Mouse (Mus musculus): Measurements from ENCODE around the gene Ttc7.

Gene Ttc7

DNA sequence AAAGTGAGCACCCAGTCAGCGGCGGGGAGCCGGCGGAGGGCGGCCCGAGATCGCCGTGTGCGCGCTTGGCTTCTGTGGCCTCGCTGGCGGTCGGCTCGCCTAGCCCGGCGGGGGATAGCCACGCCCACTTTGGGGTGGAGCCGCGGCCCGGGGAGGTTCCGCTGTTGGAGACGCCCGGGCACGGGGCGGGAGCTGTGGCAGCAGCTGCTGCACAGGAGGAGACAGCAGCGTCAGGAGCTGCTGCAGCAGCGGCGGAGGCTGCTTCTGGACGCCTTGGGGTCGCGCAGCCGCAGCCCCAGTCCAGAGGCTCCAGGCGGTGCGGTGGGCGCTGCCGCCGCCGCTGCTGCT, at the start of gene Ttc7:
Gene Ttc7 (plus strand): TSS at position 181 of the 348 bp plus-strand sequence.
- DNase-seq (ENCODE audit: low spot score in 2 of 2): peak; percentile 72 to 89

DNA sequence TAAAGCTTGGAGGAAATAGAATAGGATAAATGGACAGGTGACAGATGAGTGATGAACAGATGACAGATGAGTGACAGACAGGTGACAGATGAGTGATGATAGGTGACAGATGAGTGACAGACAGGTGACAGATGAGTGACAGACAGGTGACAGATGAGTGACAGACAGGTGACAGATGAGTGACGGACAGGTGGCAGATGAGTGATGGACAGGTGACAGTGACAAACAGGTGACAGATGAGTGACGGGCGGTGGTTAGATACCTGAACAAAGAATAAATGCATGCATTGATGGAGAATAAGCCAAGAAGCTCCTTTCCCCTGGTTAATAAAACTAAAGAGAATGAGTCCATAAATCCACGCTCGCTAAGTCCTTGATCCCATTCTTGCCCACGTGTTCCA, 47.7 kb upstream of the Ttc7 start:
- DNase-seq (ENCODE audit: low spot score in 2 of 2): no peak

DNA sequence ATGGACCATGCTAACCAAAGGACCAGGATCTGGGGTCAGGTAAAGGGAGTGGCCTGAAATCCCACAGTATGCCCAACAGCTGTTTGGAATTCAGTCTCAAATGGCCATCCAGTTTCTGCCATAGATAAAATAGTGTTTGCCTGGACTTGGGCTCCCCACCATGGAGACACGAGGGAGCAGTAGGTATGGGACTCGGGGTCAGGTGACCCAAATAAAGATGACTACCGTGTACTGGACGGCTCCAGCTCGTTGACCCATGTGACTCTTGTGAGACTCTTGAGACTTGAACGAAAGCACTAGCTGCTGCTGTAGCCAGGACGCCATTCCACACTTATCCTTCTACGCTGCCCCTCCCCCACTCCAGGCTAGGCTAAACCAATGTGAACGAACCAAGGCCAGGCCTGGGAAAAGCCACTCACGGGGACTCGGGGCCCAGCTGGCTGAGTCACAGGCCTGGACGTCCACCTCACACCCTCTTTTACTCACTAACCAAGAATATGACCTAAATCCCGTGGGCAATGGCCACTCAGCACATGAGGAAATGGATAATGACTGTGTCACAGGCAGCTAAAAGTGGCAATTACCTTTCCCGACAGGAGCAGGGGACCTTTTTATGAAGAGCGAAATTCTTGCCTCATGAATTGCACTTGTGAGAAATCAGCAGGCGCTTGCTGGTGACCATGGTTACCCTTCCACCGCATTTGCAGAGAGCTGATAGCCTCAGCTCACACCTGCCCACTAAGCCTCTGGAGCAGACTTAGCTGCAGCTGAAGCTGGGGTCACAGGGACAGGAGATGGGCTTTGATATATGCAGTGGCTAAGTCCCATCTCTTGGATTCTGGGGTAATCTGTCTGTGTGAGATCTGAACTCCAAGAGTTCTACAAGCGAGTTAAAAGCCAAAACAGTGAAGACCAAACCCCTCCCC, 45.7 kb upstream of the Ttc7 start:
- DNase-seq (ENCODE audit: low spot score in 2 of 2): peak in 1 of 2 experiments; percentile 10

DNA sequence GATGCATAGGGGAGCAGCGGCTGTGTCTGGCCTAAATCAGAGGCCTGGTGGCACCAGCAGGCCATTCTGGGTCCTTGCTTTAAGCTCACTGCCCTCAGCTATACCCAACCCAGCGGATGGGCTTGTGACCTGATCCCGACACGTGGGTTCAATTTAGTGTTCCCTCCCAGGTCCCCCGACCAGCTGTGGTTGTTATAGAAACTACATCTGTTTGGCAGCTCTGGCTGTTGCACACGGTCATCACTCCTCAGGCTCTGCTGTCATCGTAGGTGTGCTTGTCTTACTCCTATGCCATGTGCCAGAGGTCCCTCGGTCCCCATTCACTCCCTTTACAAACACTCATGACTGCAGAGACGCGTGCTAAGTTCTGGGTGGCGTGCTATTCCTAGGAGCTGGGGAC, 44.9 kb upstream of the Ttc7 start:
- no peak for DNase-seq (ENCODE audit: low spot score in 2 of 2)

DNA sequence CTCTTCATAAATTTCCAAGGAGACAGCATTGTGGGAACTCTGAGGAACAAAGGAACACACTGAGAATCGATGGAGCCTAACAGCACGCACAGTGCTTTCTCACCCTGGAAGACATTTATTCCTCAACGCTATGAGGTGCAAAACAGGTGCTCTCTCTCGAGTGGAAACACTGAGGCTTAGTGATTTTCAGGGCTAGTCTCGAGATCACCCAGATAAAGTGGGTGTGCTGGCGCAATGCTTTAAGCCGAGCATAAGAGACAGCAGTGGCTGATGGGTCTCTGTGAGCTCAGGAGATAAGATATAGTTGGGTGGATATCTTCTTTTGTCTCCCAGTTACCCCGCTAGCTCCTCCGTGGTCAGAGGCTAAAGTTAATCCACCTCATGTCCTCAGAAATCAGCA, 36.6 kb upstream of the Ttc7 start:
- DNase-seq (ENCODE audit: low spot score in 2 of 2): no peak

DNA sequence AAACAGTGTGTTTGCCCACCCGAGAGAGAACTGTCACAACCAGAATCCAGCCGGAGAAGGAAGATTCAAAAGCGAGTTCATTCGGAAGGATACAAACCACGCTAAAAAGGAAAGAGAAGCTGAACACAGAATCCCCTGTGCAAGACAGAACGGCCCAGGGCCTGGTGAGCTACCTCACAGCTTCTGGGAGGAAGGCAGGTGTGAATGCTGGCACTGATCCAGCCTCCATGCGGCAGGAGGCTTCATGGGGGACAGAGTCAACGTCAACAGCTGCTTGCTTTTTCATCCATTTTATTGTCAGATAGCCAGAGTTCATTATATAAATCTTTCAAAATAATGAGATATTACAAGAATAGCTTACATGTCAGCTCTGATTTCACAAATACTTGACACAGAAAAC, 28.3 kb upstream of the Ttc7 start:
- no peak for DNase-seq (ENCODE audit: low spot score in 2 of 2)

DNA sequence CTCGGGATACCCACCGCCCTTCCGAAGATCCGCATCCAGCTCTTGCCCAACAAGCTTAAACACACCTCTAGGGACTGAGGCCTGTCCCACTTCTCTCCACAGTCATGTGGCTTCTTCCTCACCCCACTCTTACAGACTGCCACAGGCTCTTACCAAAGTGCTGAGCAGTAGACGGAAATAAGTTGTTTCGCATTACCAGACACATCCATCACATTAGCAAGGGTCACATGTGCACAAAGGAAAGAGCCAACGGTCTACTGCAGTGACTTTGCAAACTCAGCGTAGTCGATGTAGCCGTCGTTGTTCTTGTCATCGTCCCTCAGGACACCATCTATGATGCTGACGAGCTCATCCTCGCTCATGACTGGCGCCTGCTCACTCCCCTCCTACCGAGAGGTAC, 27.0 kb upstream of the Ttc7 start:
- no peak for DNase-seq (ENCODE audit: low spot score in 2 of 2)

DNA sequence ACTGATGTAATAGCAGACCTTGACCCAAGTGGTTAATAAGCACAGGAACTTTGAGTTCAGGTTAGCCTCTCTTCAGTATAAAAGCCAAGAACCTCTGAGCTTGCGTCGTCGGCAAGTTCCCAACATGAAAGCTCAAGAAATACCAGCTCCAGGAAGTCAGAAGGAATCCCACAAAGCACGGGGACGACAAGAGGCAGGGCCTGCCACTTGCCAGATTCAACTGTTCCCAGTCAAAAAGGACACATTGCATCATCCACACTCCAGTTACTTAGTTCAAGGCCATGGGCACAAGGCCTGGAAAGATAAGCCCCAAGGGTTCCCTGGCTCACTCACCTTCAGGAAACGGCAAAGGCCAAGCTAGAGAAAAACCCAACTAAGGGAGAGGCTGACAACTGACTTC, 19.3 kb upstream of the Ttc7 start:
- no peak for DNase-seq (ENCODE audit: low spot score in 2 of 2)

DNA sequence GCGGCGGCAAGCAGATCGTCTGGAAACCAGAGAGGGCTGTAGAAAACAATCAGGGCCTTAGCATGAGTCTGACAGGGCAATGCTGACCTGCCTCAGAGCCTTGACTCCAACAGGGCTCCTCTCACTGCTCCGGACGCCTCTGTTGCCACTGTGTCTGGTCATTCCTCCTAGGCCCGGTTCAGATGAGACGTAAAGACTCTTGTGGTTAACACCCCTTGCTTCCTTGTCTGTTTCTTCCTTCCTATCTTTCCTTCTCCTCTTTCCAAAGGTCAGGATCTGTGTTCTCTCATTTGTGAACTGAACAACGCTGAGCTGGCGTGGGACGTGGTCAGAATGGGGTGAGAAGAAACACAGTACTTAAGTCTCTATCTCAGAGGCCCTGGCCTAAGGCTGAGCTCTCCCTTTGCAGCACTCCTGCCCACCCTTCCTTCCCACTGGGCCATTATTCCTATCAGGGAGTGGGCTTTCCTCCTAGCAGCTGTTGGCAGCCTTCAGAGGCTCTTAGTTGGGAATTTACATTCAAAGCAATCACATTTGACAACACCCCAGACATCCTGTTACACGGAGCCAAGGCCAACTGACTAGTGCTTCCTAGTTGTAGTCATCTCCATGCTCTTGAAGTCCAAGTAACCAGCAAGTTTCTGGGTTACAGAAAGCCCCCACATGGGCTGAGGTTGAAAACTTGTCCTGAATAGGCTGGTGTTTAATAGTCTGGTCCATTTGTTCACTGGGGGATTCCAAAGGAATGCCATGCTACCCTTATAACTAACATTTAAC, 18.4 kb upstream of the Ttc7 start:
- no peak for DNase-seq (ENCODE audit: low spot score in 2 of 2)

DNA sequence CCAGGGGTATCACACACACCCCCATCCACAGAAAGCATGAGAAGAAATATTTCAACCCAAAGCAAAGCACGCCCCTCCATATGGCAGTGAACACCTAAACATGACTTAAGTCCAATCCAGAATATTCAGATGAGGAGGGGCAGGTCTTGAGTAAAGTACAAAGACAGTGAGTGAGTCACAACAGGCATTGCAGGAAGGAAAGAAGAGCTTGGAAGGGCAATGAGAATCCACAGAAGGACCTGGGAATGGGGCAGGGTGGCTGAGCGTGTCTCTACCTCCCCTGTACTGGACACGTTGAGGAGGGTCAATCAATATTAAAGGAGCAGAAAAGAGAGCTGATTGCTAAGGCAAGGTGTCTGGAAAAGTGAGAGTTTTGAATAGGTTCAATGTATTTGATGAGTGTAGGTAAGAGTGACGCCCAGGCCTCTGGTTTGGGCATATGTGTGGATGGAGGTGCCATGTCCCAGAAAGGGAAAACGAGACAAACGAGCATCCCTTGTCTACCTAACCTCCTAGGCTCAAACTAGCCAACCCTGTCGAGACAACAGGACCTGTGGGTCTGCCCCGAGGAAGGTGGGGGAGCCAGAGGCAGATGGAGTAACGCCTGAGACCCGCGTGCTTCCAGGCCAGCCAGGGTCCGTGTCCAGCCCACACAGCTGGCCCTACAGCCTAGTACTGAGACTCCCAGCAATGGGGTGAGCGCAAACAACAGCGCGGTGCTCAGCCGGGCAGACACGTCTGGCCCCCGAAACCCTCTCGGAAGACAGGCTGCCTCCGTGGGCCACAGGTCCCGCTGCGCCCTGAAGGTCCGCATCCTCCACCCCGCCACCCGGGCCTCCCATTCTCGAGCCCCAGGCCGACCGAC, 17.5 kb upstream of the Ttc7 start:
- DNase-seq (ENCODE audit: low spot score in 2 of 2): no peak

DNA sequence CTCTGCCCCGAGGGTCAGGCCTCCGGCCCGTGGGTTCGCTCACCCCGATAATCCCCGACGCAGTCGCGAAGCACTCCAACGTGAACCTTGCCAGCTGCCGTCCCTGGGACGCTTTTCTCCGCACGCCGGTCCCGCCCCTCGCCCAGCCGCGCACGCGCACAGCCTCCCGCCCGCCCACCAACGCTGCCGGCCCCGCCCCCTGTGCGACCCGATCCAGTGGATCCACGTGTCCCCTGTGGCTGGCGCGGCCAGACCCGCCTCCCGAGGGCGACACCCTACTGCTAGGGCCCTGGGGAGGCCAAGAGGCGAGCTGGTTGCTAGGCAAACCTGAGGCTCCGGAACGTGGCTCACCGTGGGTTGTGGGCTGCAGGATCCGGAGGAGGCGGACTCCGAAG, 16.9 kb upstream of the Ttc7 start, which contains the start of gene Mcfd2:
Gene Mcfd2 (minus strand): TSS at position 144 of the 395 bp plus-strand sequence.
- peak; percentile 90 to 94 for DNase-seq (ENCODE audit: low spot score in 2 of 2)

DNA sequence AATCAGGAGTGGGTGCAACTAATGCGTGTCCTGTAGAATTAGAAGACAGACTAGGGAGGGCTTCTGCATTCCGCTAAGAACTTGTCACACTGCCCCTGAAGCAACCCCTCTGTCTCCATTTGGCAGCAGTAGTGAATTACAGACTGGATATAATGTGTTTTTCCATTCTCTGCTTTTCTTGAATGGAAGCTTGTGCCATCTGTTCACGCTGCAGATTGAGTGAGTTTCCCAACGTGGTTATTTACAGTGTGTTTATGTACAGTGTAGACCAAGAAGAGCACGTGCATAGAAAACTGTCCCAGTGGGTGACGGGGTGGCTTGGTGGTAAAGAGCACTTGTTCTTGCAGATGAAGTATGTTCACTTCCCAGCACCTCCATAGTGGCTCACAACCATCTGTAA, 13.2 kb upstream of the Ttc7 start:
- no peak for DNase-seq (ENCODE audit: low spot score in 2 of 2)

DNA sequence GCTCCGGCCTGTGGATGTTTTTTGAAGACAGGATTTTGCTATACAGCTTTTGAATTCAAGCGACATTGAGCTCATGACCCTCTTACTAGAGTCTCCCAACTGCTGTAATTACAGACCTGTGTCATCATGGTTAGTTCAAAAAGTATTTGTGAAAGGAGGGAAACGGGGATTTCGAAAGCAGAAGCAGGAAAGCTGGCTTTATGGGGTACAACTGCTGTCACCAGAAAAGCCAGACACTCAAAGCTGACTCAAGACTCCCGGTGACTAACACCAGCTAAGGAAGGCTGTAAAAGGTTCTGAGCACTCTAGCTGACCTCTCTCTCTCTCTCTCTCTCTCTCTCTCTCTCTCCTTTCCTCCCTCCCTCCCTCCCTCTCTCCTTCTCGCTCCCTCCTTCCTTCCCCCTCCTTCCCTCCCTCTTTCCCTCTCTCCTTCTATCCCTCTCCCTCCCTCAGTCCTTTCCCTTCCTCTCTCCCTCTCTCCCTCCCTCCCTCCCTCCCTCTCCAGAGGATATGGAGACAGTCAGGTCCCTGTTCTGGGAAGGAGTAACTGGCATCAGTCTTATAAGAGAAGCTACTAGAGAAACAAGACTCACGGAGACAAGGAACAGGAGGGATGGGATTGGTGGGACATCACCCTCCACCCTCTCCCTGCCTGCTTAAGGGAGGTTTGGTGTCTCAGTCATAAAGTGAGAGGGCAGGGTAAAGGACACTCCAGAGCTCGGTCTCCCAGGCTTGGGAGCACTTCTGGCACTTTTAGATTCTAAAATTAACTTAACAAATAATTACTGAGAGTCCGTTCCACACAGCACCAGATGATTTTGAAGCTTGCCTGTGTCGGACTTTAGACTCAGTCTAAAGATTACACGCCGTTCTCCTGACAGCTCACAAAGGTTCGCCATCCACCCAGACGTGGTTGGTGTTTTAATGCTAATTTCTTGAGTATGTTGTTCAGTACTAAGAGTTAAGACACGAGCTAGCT, 7.0 kb upstream of the Ttc7 start:
- no peak for DNase-seq (ENCODE audit: low spot score in 2 of 2)

DNA sequence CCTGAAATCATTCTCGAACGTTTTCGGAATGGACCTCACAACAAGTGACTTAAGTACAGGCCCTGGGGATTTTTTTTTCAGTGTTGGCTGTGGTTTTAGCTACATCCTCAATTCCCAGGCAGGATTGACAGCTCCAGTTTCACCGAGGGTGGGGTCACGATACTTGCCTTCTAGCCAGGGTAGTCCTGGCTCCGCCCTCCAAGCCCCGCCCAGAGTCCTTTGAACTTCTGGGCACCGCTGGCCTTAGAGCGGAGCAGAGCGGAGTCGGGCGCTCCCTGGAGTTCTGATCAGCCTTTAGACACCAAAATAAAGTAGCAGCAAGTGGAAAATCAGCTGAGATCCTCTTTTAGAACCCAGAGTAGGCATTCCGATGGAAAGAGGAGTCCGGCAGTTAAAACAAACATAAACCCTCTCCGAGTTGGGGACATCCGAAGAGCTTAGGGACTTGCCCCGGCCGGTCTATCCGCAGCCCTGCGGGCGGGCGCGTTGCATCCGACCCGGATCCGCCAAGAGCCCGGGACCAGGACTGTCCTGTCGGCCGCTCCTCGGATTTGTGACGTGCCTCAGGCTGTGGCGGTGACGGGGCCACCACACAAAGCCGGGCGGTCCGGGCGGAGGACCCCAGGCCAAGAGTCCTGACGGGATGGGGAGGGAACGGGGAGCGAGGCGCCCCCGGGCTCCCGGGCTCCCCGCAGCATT, 530 bp upstream of the Ttc7 start:
- peak in 1 of 2 experiments; percentile 51 for DNase-seq (ENCODE audit: low spot score in 2 of 2)

DNA sequence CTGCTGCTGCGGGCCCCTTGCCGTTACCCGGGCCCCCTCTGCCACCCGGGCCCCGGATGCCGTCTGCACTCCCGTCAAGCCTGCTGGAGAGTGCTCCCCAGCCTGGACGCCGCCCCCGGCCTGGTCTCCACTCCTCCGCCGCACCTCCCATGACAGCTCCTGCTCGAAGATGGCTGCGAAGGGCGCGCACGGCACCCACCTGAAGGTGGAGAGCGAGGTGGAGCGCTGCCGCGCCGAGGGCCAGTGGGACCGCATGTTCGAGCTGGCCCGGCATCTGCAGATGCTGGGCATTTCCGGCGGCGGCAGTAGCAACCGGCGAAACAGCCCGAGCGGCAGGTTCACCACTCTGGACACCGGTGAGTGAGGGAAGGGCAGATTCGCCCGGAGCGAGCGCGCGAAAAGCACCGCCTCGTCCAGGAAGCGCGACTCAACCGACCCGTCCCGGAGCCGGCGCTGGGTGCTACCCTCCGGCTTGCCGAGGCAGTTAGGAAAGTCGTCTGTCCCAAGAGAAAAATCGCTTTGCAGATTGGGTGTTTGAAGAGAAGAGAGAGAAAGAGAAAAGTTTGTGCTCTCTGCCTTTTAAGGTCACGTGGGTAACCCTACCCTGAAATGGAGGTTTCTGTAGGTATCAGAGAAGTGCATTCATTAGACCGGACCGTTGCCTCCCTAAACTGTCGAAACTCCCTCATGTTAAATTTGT, 519 bp downstream of the Ttc7 start:
- DNase-seq (ENCODE audit: low spot score in 2 of 2): peak in 1 of 2 experiments; percentile 43

DNA sequence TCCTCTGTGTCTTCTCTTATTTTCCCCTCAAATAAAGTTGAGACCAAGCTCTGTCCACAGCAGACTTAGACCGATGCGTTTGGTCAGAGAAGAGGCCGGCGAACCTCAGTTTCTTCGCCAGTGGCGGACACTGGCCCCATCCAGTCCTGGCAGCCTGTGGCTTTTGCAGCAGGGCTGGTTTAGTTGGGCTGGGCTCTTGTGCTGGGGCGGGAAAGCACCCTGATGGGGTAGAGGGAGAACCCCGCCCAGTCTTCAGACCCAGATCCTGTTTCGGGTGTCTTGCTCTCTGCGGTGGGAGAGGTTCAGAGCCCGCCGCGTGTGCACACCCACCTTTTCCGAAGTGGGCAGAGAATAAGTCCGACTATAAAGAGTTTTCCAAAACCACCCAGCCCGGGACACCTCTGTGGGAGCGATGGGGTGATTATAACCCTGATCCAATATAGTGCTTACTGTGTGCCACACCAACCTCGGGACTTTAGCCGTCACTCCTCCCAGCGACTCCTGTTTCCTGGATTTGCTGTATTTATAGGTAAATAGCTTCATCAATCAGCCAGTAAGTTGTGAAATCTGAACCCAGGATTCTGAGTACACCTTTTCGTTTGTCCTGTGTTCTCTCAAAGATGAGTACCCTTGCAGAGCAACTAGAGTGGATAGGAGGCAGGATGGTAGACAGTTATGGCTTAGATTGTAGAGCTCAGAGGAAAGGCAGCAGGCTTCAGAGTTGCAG, 1.2 kb downstream of the Ttc7 start:
- DNase-seq (ENCODE audit: low spot score in 2 of 2): no peak

DNA sequence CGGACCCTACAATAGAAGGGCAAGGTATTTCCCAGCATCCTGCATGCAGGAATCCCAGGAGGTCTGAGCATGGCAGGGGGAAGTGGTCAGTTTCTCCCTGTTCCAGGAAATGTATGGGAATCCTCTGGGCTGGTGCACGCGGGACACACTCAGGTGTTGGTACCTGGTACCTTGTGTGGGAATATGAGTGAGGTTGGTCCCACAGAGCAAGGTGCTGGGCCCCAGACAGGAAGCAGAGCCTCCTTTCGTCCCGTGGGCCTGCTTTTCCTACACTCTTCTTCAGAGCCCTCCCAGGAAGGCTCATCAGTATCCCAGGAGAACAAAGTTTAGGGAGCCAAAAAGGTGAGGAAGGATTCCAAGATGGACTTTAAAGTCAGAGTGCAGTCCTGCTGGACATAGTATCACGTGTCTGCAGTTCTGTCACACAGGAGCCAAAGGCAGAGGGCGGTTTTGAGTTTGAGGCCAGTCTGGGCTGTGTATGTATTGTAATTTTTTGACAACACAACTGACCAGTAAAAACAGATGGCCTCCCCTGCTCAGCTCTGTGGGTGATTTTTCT, 1.9 kb downstream of the Ttc7 start:
- DNase-seq (ENCODE audit: low spot score in 2 of 2): no peak

DNA sequence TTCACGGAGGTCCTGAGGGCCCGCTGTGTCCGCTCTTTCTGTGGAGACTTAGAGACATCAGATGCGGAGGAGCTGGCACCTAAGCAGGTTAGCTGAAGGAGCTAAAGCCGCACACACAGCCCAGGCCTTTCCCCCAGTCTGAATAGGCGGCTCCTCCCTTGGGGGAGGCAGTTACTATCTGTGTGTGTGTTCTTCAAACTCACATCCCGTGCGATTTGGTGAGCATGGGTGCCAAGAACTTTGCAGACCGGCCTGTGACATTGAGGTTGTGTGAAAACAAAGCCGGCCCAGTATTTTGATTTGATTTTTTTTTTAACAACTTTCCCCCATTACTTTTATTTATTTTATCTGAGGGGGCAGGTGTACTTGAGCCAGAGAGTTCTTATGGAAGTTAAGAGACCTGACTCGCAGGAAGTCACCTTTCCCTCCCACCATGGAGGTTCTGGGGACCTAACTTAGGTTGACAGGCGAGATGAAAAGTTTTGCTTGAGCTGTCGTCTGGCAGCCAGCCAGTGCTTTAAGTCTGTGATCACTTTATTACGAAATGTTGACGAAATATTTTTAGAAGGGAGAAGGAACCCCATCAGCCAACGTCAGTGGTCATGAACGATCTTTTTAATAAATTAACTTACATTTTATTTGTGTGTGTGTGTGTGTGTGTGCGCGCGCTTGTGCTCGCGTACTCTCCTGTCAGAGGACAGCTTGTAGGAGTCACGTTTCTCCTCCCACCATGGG, 3.2 kb downstream of the Ttc7 start:
- DNase-seq (ENCODE audit: low spot score in 2 of 2): no peak

All from cerebellum, postnatal 4 days (tissue).